Mouse (Mus musculus) T-helper 1 cell (primary cell): Measurements from ENCODE around the gene Trappc2l.

Experiments
- in situ Hi-C: fragments of 300-600 bp; cut with MboI, MseI; formaldehyde crosslinking; loops from one replicate; pipeline ENCODE4 v1.15.1; 2025; ENCODE audit warnings: high pct_unique_total_duplicates

The Trappc2l gene

GRCm38 (mm10) chr8:122651326-122651921 lies 40.0 kb downstream of the Trappc2l start:
- in situ Hi-C loops: no loop called here

DNA sequence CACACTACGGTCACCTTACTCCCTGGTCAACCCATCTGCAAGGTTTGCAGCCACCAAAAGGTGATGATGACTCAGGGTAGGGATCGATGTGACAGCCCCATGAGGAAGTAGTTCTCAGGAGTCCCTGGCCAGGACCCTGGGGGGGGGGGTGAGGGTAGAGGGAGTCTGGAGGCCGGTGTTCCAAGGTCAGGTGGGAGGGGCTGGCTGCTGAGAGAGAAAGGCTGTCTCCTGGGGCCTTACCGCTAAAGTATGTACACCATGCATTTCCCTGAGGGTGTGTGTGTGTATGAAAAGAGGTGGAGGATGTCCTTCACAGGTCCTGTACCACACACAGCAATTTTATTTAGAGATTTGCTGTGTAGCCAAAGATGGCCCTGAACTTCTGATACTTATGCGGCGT lies 41.2 kb downstream of the Trappc2l start:
- in situ Hi-C loops: no loop called here

DNA sequence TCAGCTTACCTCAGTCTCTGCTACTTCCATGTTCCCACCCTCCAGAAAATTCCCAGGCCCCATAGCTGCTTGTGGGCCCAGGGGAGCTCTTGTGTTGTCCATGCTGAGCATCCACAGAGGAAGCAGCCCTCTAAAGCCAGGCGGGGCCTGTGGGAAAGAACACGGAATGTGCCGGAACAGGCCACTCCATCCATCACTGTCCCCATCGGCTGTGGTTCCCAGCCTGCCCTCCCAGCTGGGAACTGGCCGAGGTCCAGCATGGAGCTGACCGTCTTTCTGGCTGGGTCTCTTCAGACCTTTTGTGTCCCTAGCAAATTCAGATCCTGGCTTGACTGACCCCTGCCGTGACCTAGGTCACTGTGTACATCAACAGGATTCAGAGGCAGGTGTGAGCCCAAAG lies 43.3 kb downstream of the Trappc2l start:
- in situ Hi-C loops: no loop called here

GRCm38 (mm10) chr8:122656056-122656999 lies 44.9 kb downstream of the Trappc2l start:
- in situ Hi-C loops: no loop called here

DNA sequence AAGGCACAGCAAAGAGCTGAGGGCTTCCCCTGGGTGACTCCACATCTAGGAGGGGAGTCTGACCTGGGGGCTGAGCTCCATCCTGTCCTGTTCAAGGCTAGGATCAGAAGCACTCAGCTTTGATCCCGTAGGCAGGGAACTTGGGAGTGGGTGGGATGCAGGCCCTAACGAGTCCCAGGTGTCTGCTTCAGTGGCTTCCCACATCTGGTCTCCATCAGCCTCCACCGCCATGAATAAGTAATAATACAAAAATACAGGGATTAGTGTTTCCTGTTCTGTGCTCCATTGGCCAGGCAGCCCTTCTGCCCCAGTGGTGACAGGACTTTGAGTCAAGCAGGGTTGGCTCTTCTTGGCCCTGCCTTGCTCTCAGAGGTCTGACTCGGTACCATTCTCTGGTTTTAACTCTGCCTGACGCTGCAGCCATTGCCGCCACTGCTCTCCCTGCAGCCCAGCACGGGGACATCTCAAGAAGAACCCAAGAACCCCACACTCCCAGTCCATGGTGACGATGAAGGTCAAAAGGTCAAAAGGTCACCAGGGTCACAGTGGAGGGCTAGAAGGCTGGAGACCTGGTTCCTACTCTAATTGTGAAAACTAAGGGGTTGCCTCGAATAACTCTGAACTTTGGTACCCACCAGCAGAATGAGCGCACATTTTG lies 46.8 kb downstream of the Trappc2l start:
- in situ Hi-C loops: no loop called here

DNA sequence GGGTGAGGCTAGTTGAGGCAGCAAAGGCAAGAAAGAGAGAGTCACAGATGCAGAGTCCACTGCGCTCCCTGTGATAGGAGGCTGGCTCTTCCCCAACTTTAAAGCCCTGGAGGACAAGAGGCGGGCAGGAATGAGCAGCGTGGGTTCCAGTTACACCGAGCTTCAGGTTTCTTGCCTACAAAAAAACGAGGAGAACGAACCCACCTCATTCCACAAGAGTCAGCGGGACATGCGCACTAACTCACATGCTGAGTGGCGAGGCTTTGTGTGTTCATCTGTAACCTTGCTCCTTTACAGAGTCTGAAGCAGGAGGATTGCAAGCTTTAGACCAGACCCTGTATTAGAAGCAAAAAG lies 47.3 kb downstream of the Trappc2l start:
- in situ Hi-C loops: no loop called here

- in situ Hi-C loops: no loop called here
These were observed 48.6 kb downstream of the Trappc2l start for GRCm38 (mm10) chr8:122660022-122660421.

GRCm38 (mm10) chr8:122661138-122661537 lies 49.7 kb downstream of the Trappc2l start:
- in situ Hi-C loops: no loop called here

GRCm38 (mm10) chr8:122661894-122662293 lies 50.5 kb downstream of the Trappc2l start:
- in situ Hi-C loops: no loop called here

- in situ Hi-C loops: no loop called here
These were observed 51.7 kb downstream of the Trappc2l start for GRCm38 (mm10) chr8:122663106-122663505.

GRCm38 (mm10) chr8:122663670-122664069 lies 52.2 kb downstream of the Trappc2l start:
- in situ Hi-C loops: no loop called here

GRCm38 (mm10) chr8:122665221-122665620 lies 53.8 kb downstream of the Trappc2l start:
- in situ Hi-C loops: no loop called here

DNA sequence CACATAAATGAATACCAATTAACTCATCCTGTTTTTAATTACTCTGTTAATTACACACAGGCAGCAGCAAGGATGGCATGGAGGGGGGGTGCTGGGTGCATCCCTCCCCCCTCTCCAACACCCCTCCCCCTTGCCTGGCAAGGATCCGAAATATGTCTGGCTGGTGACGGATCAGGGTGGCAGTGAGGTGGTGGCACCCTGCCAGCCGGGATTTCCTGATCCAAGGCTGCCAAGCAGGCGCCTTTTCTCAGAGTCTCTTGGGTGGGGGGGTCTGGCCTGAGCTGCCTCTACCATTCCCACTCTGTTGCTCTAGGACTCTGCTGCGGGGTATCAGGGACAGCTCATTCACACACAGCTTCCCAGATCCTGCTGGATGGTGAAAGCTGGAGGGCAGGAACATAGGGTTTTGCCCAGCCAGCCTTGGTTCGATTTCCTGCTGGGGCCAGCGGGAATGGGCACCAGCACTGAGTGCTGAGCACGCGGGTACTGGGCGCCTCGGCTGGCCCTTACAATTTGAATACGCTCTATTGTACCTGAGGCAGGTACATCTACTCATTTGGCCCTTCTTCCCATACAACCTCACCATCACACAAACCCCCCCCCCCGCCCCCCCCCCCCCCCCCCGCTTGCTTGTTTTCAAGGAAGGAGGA lies 54.4 kb downstream of the Trappc2l start:
- in situ Hi-C loops: no loop called here
